Mouse (Mus musculus) cortical plate, adult 2 months (tissue): ENCODE measurements around the gene Tm4sf4.

Source experiments
- CTCF ChIP-seq: fragments of 200-500 bp; IDR thresholded peaks from 2 replicates; pipeline ENCODE4 v1.5.1; 2011; ENCODE audit warnings: mild to moderate bottlenecking, control low read depth, low read length; ENCODE audit not compliant: insufficient read depth; ENCODE audit errors: extremely low read depth
- POLR2A ChIP-seq: fragments of 200-500 bp; IDR thresholded peaks from 2 replicates; pipeline ENCODE4 v1.6.1; 2011; ENCODE audit warnings: mild to moderate bottlenecking, low read length, control low read depth; ENCODE audit not compliant: insufficient read depth; ENCODE audit errors: extremely low read depth

DNA sequence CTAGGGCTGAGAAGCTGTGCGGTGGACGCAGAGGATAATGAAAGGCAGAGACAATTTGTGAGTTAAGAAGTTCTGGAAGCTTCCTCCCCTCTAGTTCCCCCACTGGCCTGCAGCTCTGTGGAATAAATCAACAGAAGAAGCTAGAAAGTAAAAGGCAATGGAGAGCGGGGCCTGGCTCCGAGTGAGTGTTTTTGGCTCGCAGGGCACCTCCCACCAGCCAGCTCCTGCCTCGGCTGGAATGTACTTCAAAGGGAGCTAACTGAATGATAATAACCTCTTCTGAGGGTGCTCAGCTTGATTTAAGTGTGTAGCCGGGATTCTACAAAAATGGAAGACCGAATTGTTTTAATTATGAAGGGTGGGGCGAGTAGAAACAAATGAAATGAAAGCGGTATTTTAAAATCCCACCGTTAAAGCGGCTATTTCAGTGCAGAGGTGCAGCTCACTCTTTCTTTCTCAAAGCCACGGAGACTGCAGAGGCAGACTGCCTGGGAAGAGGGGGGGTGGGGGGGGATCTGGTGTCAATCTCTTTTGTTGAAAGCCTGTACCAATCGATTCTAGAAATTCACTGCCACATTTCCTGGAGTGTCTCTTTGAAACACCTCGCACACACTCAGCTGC, 46.0 kb downstream of the Tm4sf4 start:
- TF ChIP-seq CTCF (no peak), POLR2A (no peak)
